Mouse (Mus musculus): Measurements from ENCODE around the gene St6galnac5. TPM values are rescaled to one million over a fixed set of nuclear protein-coding genes. Genes with fewer than 3 reads are reported as not detected.

St6galnac5 gene
- polyA plus RNA-seq, 1 experiment from 2014 or later, result 6.4 TPM

- Histone ChIP-seq H3K27ac (ENCODE audit: low read depth, low read length) (no peak overlapping the region), H3K4me3 (ENCODE audit: low read depth, low read length) (no peak overlapping the region), H3K9me3 (ENCODE audit: control insufficient read depth, low read length) (no peaks in the 10 kb centered on the region), H3K4me2 (replicated peaks; ENCODE audit: low read depth, low read length) (no peak overlapping the region), H3K36me3 (ENCODE audit: control insufficient read depth, insufficient read depth, low read length) (no peaks in the 10 kb centered on the region), H3K4me1 (replicated peaks; ENCODE audit: control insufficient read depth, insufficient read depth, low read length) (no peaks in the 10 kb centered on the region), H3K9ac (ENCODE audit: low read depth, low read length) (no peak overlapping the region), H3K27me3 (ENCODE audit: control insufficient read depth, insufficient read depth, low read length) (no peaks in the 10 kb centered on the region)
- DNase-seq (ENCODE audit: low spot score) (no peak), ATAC-seq (ENCODE audit: low FRiP score) (no peak)
- 97% methylated on average over 3 of the region's 3 CpGs for WGBS
Observed at GRCm38 (mm10) chr3:152913625-152914024, 68.4 kb downstream of the St6galnac5 start.

GRCm38 (mm10) chr3:152913150-152913549 lies 68.9 kb downstream of the St6galnac5 start:
- no peak overlapping the region for H3K9ac ChIP-seq (ENCODE audit: low read depth, low read length)
- ATAC-seq (ENCODE audit: low FRiP score) (no peak), DNase-seq (ENCODE audit: low spot score) (no peak)
- H3K4me1 ChIP-seq (replicated peaks; ENCODE audit: control insufficient read depth, insufficient read depth, low read length), result no peaks in the 10 kb centered on the region
- 96% methylated on average over 10 of the region's 10 CpGs for WGBS
- H3K27me3 ChIP-seq (ENCODE audit: control insufficient read depth, insufficient read depth, low read length), result no peaks in the 10 kb centered on the region
- no peak overlapping the region for H3K4me2 ChIP-seq (replicated peaks; ENCODE audit: low read depth, low read length)
- H3K27ac ChIP-seq (ENCODE audit: low read depth, low read length), result no peak overlapping the region
- no peaks in the 10 kb centered on the region for H3K36me3 ChIP-seq (ENCODE audit: control insufficient read depth, insufficient read depth, low read length)
- H3K9me3 ChIP-seq (ENCODE audit: control insufficient read depth, low read length), result no peaks in the 10 kb centered on the region
- no peak overlapping the region for H3K4me3 ChIP-seq (ENCODE audit: low read depth, low read length)

GRCm38 (mm10) chr3:152912216-152913101 lies 69.6 kb downstream of the St6galnac5 start:
- WGBS, result 86% methylated on average over 23 of the region's 23 CpGs
- no peak for DNase-seq (ENCODE audit: low spot score)
- Histone ChIP-seq H3K4me2 (replicated peaks; ENCODE audit: low read depth, low read length) (no peak overlapping the region), H3K27me3 (ENCODE audit: control insufficient read depth, insufficient read depth, low read length) (no peaks in the 10 kb centered on the region), H3K4me1 (replicated peaks; ENCODE audit: control insufficient read depth, insufficient read depth, low read length) (no peaks in the 10 kb centered on the region), H3K4me3 (ENCODE audit: low read depth, low read length) (no peak overlapping the region), H3K9ac (ENCODE audit: low read depth, low read length) (no peak overlapping the region), H3K36me3 (ENCODE audit: control insufficient read depth, insufficient read depth, low read length) (no peaks in the 10 kb centered on the region), H3K9me3 (ENCODE audit: control insufficient read depth, low read length) (no peaks in the 10 kb centered on the region), H3K27ac (ENCODE audit: low read depth, low read length) (no peak overlapping the region)
- ATAC-seq (ENCODE audit: low FRiP score), result no peak

- no peak for DNase-seq (ENCODE audit: low spot score)
- no peaks in the 10 kb centered on the region for H3K27me3 ChIP-seq (ENCODE audit: control insufficient read depth, insufficient read depth, low read length)
- no peak for ATAC-seq (ENCODE audit: low FRiP score)
Observed at GRCm38 (mm10) chr3:152911578-152911977, 70.5 kb downstream of the St6galnac5 start.

GRCm38 (mm10) chr3:152907683-152908082 lies 74.4 kb downstream of the St6galnac5 start:
- H3K27ac ChIP-seq (ENCODE audit: low read depth, low read length), result no peak overlapping the region
- H3K27me3 ChIP-seq (ENCODE audit: control insufficient read depth, insufficient read depth, low read length), result no peaks in the 10 kb centered on the region
- no peak overlapping the region for H3K9ac ChIP-seq (ENCODE audit: low read depth, low read length)
- no peaks in the 10 kb centered on the region for H3K9me3 ChIP-seq (ENCODE audit: control insufficient read depth, low read length)
- no peak for ATAC-seq (ENCODE audit: low FRiP score)
- WGBS, result 79% methylated on average over 5 of the region's 5 CpGs
- H3K4me1 ChIP-seq (replicated peaks; ENCODE audit: control insufficient read depth, insufficient read depth, low read length), result no peaks in the 10 kb centered on the region
- no peak overlapping the region for H3K4me3 ChIP-seq (ENCODE audit: low read depth, low read length)
- no peak for DNase-seq (ENCODE audit: low spot score)
- no peaks in the 10 kb centered on the region for H3K36me3 ChIP-seq (ENCODE audit: control insufficient read depth, insufficient read depth, low read length)
- H3K4me2 ChIP-seq (replicated peaks; ENCODE audit: low read depth, low read length), result no peak overlapping the region

More at GRCm38 (mm10) chr3:152911578-152911977, 70.5 kb downstream of the St6galnac5 start:
- Histone ChIP-seq H3K4me2 (replicated peaks; ENCODE audit: low read depth, low read length) (no peak overlapping the region), H3K4me3 (ENCODE audit: low read depth, low read length) (no peak overlapping the region), H3K9me3 (ENCODE audit: control insufficient read depth, low read length) (no peaks in the 10 kb centered on the region), H3K9ac (ENCODE audit: low read depth, low read length) (no peak overlapping the region), H3K36me3 (ENCODE audit: control insufficient read depth, insufficient read depth, low read length) (no peaks in the 10 kb centered on the region), H3K27ac (ENCODE audit: low read depth, low read length) (no peak overlapping the region), H3K4me1 (replicated peaks; ENCODE audit: control insufficient read depth, insufficient read depth, low read length) (no peaks in the 10 kb centered on the region)
- WGBS, result 79% methylated on average over 4 of the region's 4 CpGs

- no peaks in the 10 kb centered on the region for H3K9me3 ChIP-seq (ENCODE audit: control insufficient read depth, low read length)
- H3K4me3 ChIP-seq (ENCODE audit: low read depth, low read length), result no peak overlapping the region
- ATAC-seq (ENCODE audit: low FRiP score) (no peak), DNase-seq (ENCODE audit: low spot score) (no peak)
- no peaks in the 10 kb centered on the region for H3K4me1 ChIP-seq (replicated peaks; ENCODE audit: control insufficient read depth, insufficient read depth, low read length)
- 80% methylated on average over 5 of the region's 5 CpGs for WGBS
- H3K4me2 ChIP-seq (replicated peaks; ENCODE audit: low read depth, low read length), result no peak overlapping the region
- no peaks in the 10 kb centered on the region for H3K27me3 ChIP-seq (ENCODE audit: control insufficient read depth, insufficient read depth, low read length)
- no peak overlapping the region for H3K27ac ChIP-seq (ENCODE audit: low read depth, low read length)
- H3K36me3 ChIP-seq (ENCODE audit: control insufficient read depth, insufficient read depth, low read length), result no peaks in the 10 kb centered on the region
- no peak overlapping the region for H3K9ac ChIP-seq (ENCODE audit: low read depth, low read length)
Observed at GRCm38 (mm10) chr3:152907087-152907486, 75.0 kb downstream of the St6galnac5 start.

GRCm38 (mm10) chr3:152905800-152906199 lies 76.2 kb downstream of the St6galnac5 start:
- ATAC-seq (ENCODE audit: low FRiP score) (no peak), DNase-seq (ENCODE audit: low spot score) (no peak)
- Histone ChIP-seq H3K27me3 (ENCODE audit: control insufficient read depth, insufficient read depth, low read length) (no peaks in the 10 kb centered on the region), H3K9me3 (ENCODE audit: control insufficient read depth, low read length) (no peaks in the 10 kb centered on the region), H3K4me2 (replicated peaks; ENCODE audit: low read depth, low read length) (no peak overlapping the region), H3K4me3 (ENCODE audit: low read depth, low read length) (no peak overlapping the region), H3K27ac (ENCODE audit: low read depth, low read length) (no peak overlapping the region), H3K36me3 (ENCODE audit: control insufficient read depth, insufficient read depth, low read length) (no peaks in the 10 kb centered on the region), H3K4me1 (replicated peaks; ENCODE audit: control insufficient read depth, insufficient read depth, low read length) (no peaks in the 10 kb centered on the region), H3K9ac (ENCODE audit: low read depth, low read length) (no peak overlapping the region)
- 65% methylated on average over 10 of the region's 10 CpGs for WGBS

GRCm38 (mm10) chr3:152905026-152905425 lies 77.0 kb downstream of the St6galnac5 start:
- DNase-seq (ENCODE audit: low spot score) (no peak), ATAC-seq (ENCODE audit: low FRiP score) (no peak)
- H3K27ac ChIP-seq (ENCODE audit: low read depth, low read length), result no peak overlapping the region
- no peak overlapping the region for H3K9ac ChIP-seq (ENCODE audit: low read depth, low read length)
- H3K4me2 ChIP-seq (replicated peaks; ENCODE audit: low read depth, low read length), result no peak overlapping the region
- H3K27me3 ChIP-seq (ENCODE audit: control insufficient read depth, insufficient read depth, low read length), result no peaks in the 10 kb centered on the region
- no peaks in the 10 kb centered on the region for H3K9me3 ChIP-seq (ENCODE audit: control insufficient read depth, low read length)
- H3K4me3 ChIP-seq (ENCODE audit: low read depth, low read length), result no peak overlapping the region
- no peaks in the 10 kb centered on the region for H3K4me1 ChIP-seq (replicated peaks; ENCODE audit: control insufficient read depth, insufficient read depth, low read length)
- WGBS, result 91% methylated on average over 10 of the region's 10 CpGs
- no peaks in the 10 kb centered on the region for H3K36me3 ChIP-seq (ENCODE audit: control insufficient read depth, insufficient read depth, low read length)

GRCm38 (mm10) chr3:152898906-152899305 lies 83.1 kb downstream of the St6galnac5 start:
- WGBS, result 96% methylated on average over 9 of the region's 9 CpGs
- Histone ChIP-seq H3K9me3 (ENCODE audit: control insufficient read depth, low read length) (no peaks in the 10 kb centered on the region), H3K4me1 (replicated peaks; ENCODE audit: control insufficient read depth, insufficient read depth, low read length) (no peaks in the 10 kb centered on the region), H3K4me2 (replicated peaks; ENCODE audit: low read depth, low read length) (no peak overlapping the region), H3K27me3 (ENCODE audit: control insufficient read depth, insufficient read depth, low read length) (no peaks in the 10 kb centered on the region), H3K27ac (ENCODE audit: low read depth, low read length) (no peak overlapping the region), H3K9ac (ENCODE audit: low read depth, low read length) (no peak overlapping the region), H3K36me3 (ENCODE audit: control insufficient read depth, insufficient read depth, low read length) (no peaks in the 10 kb centered on the region), H3K4me3 (ENCODE audit: low read depth, low read length) (no peak overlapping the region)
- ATAC-seq (ENCODE audit: low FRiP score) (no peak), DNase-seq (ENCODE audit: low spot score) (no peak)
